Mouse (Mus musculus) urinary bladder, postnatal 10 days (tissue): ENCODE results near the gene B130006D01Rik.
A peak's percentile ranks its signal among the peaks of the same experiment; 100 is the strongest.

Experiments used
- DNase-seq: peaks from one replicate; pipeline ENCODE4 v3.0.0; 2022; ENCODE audit warnings: low spot score

Gene B130006D01Rik

GRCm38 (mm10) chr11:95723287-95723686 lies at the start of gene B130006D01Rik:
B130006D01Rik (plus strand) TSS chr11:95723587.
- no peak for DNase-seq

DNA sequence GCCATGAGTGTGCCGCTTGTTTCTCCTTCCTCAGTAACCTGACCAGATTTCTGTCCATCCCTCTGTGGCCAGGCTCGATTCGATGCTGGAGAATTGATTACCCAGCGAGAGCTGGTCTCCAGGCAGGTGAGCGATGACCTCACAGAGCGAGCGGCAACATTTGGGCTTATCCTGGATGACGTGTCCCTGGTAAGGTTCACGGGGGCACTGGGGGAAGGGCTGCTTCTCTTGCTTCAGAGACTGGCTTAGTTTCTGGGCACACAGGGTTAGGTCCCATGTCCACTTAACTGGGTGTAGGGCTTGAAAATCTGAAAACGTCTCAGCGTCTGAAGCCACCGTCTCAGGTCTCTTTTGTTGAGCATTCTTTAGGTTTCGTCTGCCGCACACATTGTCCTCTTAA lies 47.9 kb upstream of the B130006D01Rik start:
- DNase-seq, result no peak

GRCm38 (mm10) chr11:95676307-95676706 lies 47.1 kb upstream of the B130006D01Rik start:
- DNase-seq, result no peak

GRCm38 (mm10) chr11:95677925-95678701 lies 45.3 kb upstream of the B130006D01Rik start:
- no peak for DNase-seq

GRCm38 (mm10) chr11:95681995-95682601 lies 41.3 kb upstream of the B130006D01Rik start:
- DNase-seq, result no peak

DNA sequence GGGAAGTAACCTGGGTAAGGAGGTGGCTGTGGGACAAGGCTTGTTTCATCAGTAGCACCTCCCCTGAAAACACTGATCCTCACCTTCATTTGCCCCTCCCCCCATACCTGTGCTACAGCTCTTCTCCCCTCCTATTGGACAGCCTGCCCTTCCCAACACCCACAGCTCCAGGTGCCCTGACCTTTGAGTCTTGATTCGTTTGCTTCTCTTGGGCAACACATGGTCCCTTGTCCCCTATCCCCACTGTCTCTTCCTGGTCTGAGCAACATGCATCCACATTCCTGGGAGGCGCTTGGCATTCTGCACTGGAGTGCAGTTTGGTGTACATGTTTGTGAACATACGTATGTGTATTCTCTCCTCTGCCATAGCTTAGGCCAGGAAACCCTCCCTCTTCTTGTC lies 40.4 kb upstream of the B130006D01Rik start:
- no peak for DNase-seq

DNA sequence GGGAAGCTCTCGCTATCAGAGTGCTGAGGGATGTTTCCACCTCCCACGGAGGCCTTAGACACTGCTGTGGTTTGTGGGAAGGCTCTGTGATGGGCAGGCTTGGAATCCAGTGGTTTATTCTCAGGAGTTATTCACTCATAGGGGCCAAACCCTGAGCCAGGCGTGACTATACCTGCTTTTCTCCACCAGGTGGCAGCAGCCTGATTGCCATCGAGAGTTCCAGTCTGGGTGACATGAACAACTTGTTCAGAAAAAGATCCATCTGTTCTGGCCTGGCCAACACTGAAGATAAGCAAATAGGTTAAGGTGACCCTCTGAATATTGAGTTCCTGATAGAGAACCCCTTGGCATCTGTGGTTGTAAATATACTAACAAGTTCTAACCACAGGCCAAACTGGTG lies 37.4 kb upstream of the B130006D01Rik start:
- DNase-seq, result no peak

GRCm38 (mm10) chr11:95687084-95687656 lies 36.2 kb upstream of the B130006D01Rik start:
- no peak for DNase-seq

GRCm38 (mm10) chr11:95688515-95688914 lies 34.9 kb upstream of the B130006D01Rik start:
- DNase-seq, result no peak

DNA sequence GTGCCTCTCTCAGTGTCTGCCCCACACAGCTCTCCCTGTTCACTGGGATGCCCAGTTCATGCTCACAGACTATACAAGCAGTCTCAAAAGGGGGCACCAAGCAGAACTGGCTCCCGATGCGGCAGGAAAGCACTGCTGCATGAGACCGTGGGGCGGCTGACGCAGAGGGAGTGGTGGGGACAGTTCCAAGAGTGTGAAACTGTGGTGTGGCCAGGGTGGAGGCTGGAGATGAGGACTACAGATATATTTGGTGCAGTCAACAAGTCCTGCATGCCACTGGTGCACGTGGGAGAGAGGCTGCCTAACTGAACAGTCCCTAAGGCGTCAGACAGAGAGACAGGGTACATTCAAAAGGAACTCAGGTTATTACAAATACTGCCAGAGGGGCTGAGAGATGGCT lies 34.4 kb upstream of the B130006D01Rik start:
- no peak for DNase-seq

GRCm38 (mm10) chr11:95689544-95689943 lies 33.8 kb upstream of the B130006D01Rik start:
- no peak for DNase-seq

GRCm38 (mm10) chr11:95698541-95698940 lies 24.8 kb upstream of the B130006D01Rik start:
- DNase-seq, result no peak

- DNase-seq, result no peak
These were observed 22.3 kb upstream of the B130006D01Rik start for GRCm38 (mm10) chr11:95700778-95701739.

GRCm38 (mm10) chr11:95704032-95704969 lies 19.1 kb upstream of the B130006D01Rik start:
- DNase-seq, result no peak

DNA sequence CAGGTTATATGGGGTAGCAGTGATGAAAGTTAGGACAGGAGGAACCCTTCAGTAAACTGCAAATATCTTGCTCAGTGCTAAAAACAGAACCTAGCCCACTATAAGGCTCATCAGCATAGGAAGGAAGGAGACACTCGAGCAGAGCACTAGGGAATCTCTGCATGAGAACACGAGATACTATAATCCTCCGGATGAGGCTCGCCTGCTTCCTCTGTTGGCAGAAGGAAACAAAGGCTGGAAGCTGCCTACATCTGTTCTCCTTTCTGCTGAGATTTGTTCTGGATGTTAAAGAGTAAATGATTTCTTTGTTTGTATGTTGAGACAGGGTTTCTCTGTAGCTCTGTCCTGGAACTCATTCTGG lies 18.4 kb upstream of the B130006D01Rik start:
- no peak for DNase-seq

DNA sequence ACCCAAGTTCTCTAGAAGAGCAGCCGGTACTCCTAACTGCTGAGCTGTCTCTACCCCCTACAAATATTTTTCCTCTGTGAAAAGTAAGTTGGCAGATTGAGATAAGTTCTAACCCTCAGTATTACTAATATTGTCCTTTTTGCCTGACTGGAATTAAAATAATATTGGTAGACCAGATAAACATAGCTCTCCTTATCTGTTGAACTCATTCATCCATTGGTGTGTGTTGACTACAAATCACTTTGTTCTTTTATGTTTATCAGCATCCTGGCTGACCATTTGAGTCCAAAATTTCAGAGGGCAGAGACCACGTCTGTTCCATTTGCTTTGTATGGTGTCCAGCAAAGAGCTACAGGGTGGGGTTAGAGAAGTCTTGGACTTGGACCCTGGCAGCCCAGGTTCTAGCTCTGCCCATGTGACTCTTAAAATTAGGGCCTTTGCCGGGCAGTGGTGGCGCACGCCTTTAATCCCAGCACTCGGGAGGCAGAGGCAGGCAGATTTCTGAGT lies 13.8 kb upstream of the B130006D01Rik start:
- DNase-seq, result no peak

GRCm38 (mm10) chr11:95710478-95710877 lies 12.9 kb upstream of the B130006D01Rik start:
- no peak for DNase-seq

GRCm38 (mm10) chr11:95712085-95712562 lies 11.3 kb upstream of the B130006D01Rik start:
- DNase-seq, result no peak

- DNase-seq, result peak; percentile 62
These were observed 10.7 kb upstream of the B130006D01Rik start, which contains the start of gene Zfp652 for GRCm38 (mm10) chr11:95712563-95713224. Zfp652 (plus strand) TSS chr11:95712673.

DNA sequence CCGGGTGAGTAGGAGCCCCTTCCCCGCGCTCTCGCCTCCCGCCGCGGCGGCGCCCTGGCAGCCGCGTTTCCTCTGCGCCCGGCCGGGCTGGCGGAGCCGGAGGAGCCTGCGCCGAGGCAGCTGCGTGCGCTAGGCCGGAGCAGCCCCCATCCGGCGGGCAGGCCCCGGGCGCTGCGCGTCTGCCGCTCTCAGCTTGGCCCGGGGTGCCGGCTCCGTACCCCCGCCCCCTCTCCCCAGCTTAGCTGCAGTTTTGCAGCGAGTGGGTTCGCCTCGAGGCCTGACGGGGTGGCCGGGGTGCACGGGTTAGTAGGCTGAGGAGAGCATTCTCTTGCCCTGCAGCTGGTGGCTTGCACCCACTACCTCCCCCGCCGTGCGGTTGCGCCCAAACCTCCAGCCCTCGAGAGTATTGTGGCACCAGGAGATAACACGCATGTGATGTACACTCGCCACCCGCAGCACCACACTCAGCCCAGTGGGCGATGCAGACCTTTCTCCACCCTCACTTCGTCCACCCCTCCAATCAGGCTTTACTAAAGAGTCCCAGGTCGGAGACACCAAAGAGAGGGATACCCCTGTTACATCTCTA lies 10.1 kb upstream of the B130006D01Rik start:
- no peak for DNase-seq
